Mouse (Mus musculus): Measurements from ENCODE around the gene Tmod3. TPM values are rescaled to one million over a fixed set of nuclear protein-coding genes. Genes with fewer than 3 reads are reported as not detected.

The Tmod3 gene
- polyA plus RNA-seq, 1 experiment from 2014 or later, result 66.2 TPM

DNA sequence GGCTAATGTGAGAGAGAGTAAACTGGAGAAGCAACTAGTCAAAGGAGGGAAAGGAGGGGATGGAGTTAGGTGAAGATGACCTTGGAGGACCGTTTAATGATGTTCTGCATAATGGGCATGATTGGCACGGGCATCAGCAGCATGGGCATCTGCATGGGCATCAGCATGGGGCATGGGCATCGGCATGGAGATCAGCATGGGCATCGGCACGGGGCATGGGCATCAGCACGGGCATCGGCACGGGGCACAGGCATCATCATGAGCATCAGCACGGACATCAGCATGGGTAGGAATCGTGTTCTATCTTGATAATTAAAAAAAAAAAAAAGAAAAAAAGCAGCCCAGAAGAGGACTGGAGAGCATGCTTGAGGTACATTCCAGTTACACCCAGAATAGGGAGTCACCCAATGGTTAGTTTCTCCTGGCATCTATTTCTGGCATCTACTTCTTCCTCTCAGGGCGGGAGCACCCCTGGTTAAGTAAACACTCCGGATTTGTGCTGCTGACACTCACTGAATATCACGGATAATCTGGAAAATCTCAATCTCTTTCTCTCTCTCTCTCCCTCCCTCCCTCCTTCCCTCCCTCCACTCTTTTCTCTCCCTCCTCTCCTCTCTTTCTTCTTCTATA, 1.7 kb upstream of the Tmod3 start:
- WGBS, result 87% methylated on average over 13 of the region's 13 CpGs
- H3K27ac ChIP-seq, result no peak overlapping the region
- H3K4me2 ChIP-seq (replicated peaks), result no peak overlapping the region
- no peak for ATAC-seq (ENCODE audit: low FRiP score)
- H3K27me3 ChIP-seq (ENCODE audit: control insufficient read depth, insufficient read depth, low read length), result no peaks in the 10 kb centered on the region
- no peaks in the 10 kb centered on the region for H3K36me3 ChIP-seq (replicated peaks; ENCODE audit: control insufficient read depth, insufficient read depth)
- DNase-seq (ENCODE audit: low spot score), result no peak
- H3K4me3 ChIP-seq (replicated peaks; ENCODE audit: low read length), result no peak overlapping the region
- no peaks in the 10 kb centered on the region for H3K9me3 ChIP-seq (ENCODE audit: control insufficient read depth, low read length)
- no peak overlapping the region for H3K9ac ChIP-seq
- H3K4me1 ChIP-seq (replicated peaks; ENCODE audit: control insufficient read depth, insufficient read depth, low read length), result peaks cover 24% of the 10 kb centered on the region

DNA sequence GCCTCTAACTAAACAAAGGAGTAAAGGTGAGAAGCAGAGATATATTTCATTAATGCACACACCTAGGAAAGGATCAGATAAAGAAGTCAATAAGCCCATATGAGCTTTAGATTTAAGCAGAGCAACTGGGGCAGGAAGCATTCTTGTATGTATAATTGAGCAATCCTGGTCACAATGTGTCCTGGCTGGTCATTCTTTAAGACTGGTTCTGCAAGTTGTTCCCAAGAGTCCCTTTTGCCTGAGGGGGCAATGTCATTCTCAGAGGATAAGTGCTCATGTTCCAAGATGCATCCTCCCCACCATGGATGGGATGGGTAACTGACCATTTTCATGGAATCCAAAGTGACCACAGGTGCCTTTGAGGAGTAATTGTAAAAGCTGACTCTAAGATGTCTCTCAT, 896 bp upstream of the Tmod3 start:
- Histone ChIP-seq H3K4me1 (replicated peaks; ENCODE audit: control insufficient read depth, insufficient read depth, low read length) (peaks cover 24% of the 10 kb centered on the region), H3K9ac (0 out of 2 replicates have a peak overlapping the region, but pooled peaks have one; percentile 82), H3K36me3 (replicated peaks; ENCODE audit: control insufficient read depth, insufficient read depth) (no peaks in the 10 kb centered on the region), H3K4me3 (replicated peaks; ENCODE audit: low read length) (no peak overlapping the region), H3K27me3 (ENCODE audit: control insufficient read depth, insufficient read depth, low read length) (no peaks in the 10 kb centered on the region), H3K4me2 (replicated peaks) (peak overlapping the region; percentile 84; the same call in 1 of the 2 replicates), H3K27ac (no peak overlapping the region), H3K9me3 (ENCODE audit: control insufficient read depth, low read length) (no peaks in the 10 kb centered on the region)
- ATAC-seq (ENCODE audit: low FRiP score) (no peak), DNase-seq (ENCODE audit: low spot score) (no peak)

DNA sequence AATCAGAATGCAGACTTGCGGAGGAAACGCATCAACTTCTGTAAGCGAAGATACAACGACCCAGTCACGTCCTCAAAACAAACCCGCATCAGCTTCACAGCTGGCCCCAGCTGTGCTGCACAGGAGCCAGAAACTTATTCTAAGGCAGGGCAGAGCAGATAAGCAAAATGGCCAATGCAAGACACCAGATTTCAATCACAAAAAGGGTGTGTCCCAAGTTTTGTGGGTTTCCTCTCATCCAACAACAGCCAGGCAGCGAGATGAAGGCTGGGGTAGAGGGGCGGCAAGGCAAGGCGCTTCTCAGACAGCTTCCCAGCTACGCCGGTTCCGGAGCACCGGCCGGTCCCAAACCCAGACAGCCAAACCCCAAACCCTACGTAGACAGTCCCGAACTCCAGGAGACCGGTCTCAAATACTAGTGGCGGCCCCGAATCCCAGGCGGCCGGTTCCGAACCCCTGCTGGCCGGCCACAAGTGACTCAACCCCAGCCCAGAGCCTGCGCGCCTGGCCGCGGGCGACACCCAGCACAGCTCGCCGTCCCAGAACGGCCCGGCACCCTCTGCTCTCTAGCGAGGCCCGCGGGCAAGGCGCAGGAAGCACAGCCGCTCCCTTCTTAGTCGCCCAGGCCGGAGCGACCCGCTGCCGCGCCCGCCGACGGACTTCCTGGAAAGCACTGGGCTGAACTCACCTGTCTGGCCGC, 495 bp downstream of the Tmod3 start:
- DNase-seq (ENCODE audit: low spot score), result no peak
- WGBS, result under 1% methylated on average over 46 of the region's 47 CpGs

DNA sequence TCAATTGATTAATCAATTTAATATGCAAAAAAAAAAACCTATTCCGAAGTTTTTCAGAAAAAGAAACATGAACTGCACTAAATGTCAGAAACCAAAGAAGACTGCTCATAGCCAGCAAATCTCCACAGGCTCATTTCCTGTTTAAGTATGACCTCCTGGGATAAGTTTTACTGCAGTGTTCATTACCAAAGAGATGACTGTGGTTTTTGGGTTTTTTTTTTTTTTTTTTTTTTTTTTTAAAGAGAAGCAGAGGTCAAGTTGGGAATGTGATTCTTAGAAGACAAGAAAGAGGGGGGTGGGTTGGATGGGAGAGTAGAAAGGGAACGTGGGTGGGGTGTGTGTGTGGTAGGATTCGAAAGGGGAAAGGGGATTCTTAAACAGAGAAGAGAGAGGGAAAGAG, 1.1 kb downstream of the Tmod3 start:
- DNase-seq (ENCODE audit: low spot score), result no peak
- Histone ChIP-seq H3K27me3 (ENCODE audit: control insufficient read depth, insufficient read depth, low read length) (no peaks in the 10 kb centered on the region), H3K9ac (peak overlapping the region; percentile 82), H3K36me3 (replicated peaks; ENCODE audit: control insufficient read depth, insufficient read depth) (no peaks in the 10 kb centered on the region), H3K9me3 (ENCODE audit: control insufficient read depth, low read length) (no peaks in the 10 kb centered on the region), H3K27ac (0 out of 2 replicates have a peak overlapping the region, but pooled peaks have one; percentile 77), H3K4me2 (replicated peaks) (peak overlapping the region; percentile 84), H3K4me3 (replicated peaks; ENCODE audit: low read length) (peak overlapping the region; percentile 89), H3K4me1 (replicated peaks; ENCODE audit: control insufficient read depth, insufficient read depth, low read length) (peaks cover 24% of the 10 kb centered on the region)
- ATAC-seq (ENCODE audit: low FRiP score), result no peak
- WGBS, result 27% methylated on average over 3 of the region's 3 CpGs

More for the DNA sequence above, 495 bp downstream of the Tmod3 start:
- peak overlapping the region; percentile 84 for H3K4me2 ChIP-seq (replicated peaks)
- peak; percentile 86 for ATAC-seq (ENCODE audit: low FRiP score)
- H3K27ac ChIP-seq, result peak overlapping the region; percentile 77
- H3K27me3 ChIP-seq (ENCODE audit: control insufficient read depth, insufficient read depth, low read length), result no peaks in the 10 kb centered on the region
- peak overlapping the region; percentile 82 for H3K9ac ChIP-seq
- H3K36me3 ChIP-seq (replicated peaks; ENCODE audit: control insufficient read depth, insufficient read depth), result no peaks in the 10 kb centered on the region
- peaks cover 24% of the 10 kb centered on the region for H3K4me1 ChIP-seq (replicated peaks; ENCODE audit: control insufficient read depth, insufficient read depth, low read length)
- H3K9me3 ChIP-seq (ENCODE audit: control insufficient read depth, low read length), result no peaks in the 10 kb centered on the region
- H3K4me3 ChIP-seq (replicated peaks; ENCODE audit: low read length), result peak overlapping the region; percentile 89

DNA sequence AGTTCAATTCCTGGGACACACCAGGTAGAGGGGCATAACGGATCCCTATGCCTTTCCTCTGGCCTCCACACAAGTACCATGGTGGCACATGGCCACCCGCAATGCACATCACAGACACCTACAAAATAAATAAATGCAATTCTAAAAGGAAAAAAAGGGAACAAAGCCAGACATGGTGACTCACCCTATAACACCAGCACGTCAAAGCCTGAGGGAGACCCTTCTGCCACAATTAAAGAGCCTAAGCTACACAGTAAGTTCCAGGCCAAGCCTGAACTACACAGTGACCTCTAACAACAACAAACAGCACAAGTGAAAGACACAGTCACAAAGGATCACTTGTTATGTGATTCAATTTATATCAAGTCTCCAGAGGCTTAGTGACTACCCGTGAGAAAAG, 5.7 kb downstream of the Tmod3 start:
- DNase-seq (ENCODE audit: low spot score) (no peak), ATAC-seq (ENCODE audit: low FRiP score) (no peak)
- H3K4me1 ChIP-seq (replicated peaks; ENCODE audit: control insufficient read depth, insufficient read depth, low read length), result peaks cover 15% of the 10 kb centered on the region
- H3K9ac ChIP-seq, result no peak overlapping the region
- no peaks in the 10 kb centered on the region for H3K36me3 ChIP-seq (replicated peaks; ENCODE audit: control insufficient read depth, insufficient read depth)
- H3K27ac ChIP-seq, result no peak overlapping the region
- peaks cover 8% of the 10 kb centered on the region; the same call in 1 of the 2 replicates for H3K9me3 ChIP-seq (ENCODE audit: control insufficient read depth, low read length)
- no peak overlapping the region for H3K4me3 ChIP-seq (replicated peaks; ENCODE audit: low read length)
- WGBS, result 67% methylated on average over 4 of the region's 4 CpGs
- H3K4me2 ChIP-seq (replicated peaks), result no peak overlapping the region
- H3K27me3 ChIP-seq (ENCODE audit: control insufficient read depth, insufficient read depth, low read length), result no peaks in the 10 kb centered on the region

DNA sequence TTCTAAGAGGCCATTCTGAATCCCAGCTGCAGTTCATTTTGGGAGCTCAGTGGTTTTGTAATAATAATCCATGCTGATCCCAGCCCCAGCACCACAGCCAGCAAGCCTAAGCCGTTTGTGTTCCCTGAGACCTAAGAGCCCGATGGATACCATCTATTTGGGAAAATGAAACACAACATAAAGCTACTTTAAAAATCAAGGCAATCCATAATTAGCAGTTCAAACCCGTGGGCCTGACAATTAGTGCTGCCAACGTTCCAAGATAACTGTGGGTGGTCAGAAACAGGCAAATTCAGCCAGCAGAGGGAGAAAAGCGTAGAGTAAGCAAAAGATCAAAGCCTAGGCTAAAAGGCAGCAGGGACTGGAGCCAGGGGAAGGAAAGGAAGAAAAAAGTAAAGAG, 8.1 kb downstream of the Tmod3 start:
- H3K36me3 ChIP-seq (replicated peaks; ENCODE audit: control insufficient read depth, insufficient read depth), result no peaks in the 10 kb centered on the region
- H3K4me2 ChIP-seq (replicated peaks), result no peak overlapping the region
- H3K27ac ChIP-seq, result no peak overlapping the region
- H3K4me1 ChIP-seq (replicated peaks; ENCODE audit: control insufficient read depth, insufficient read depth, low read length), result no peaks in the 10 kb centered on the region
- ATAC-seq (ENCODE audit: low FRiP score) (no peak), DNase-seq (ENCODE audit: low spot score) (no peak)
- H3K27me3 ChIP-seq (ENCODE audit: control insufficient read depth, insufficient read depth, low read length), result no peaks in the 10 kb centered on the region
- no peak overlapping the region for H3K9ac ChIP-seq
- WGBS, result 54% methylated on average over 5 of the region's 5 CpGs
- H3K4me3 ChIP-seq (replicated peaks; ENCODE audit: low read length), result no peak overlapping the region
- H3K9me3 ChIP-seq (ENCODE audit: control insufficient read depth, low read length), result peaks cover 8% of the 10 kb centered on the region; the same call in 1 of the 2 replicates

DNA sequence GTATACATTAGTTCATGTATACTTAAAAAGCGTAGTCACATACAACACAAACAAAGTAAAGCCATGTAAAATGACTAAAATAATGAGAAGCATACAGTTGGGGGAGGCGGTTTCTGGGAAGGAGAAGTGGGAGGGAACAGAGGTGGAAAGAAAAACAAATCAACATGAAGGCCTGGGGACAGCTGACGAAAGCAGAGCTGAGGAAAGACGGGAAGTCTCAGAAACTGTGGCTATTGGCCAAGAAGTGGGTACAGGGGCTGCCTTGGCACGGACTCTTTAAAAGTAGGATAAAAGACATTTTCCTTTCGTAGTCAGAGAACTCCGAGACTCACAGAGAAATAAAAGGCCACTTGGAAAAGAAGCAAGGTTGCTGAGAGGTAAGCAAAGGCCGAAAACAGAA, 10.4 kb downstream of the Tmod3 start:
- ATAC-seq (ENCODE audit: low FRiP score), result no peak

DNA sequence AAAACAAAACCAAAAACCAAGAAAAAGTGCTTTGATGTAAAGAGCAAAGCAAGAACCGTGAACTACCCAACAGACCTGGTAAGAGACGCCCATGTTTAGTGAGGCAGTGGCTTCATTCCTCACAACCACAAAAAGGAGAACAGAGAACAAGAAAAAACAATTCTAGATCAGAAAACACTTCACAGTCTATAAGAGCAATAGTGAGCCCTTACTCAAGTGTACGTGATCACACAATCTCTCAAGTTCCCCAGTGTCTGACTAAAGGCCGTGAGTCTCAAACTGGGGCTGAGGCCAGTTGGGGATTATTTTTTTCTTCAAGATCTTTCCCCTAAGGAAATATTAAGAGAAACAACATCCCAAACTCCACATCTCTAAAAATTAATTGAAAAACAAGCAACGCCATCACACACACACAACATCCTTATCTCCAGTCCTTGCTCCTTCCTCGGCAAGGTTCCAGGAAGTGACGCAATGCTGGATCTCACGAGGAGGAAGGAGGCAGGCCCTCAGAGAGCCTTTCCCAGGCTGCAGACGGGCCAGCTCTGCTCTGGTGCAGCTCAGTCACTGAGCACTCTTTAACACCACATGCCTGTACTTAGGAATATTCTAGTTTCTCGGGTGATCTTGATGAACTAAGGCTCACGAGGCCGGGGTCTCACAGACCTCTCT, 12.4 kb downstream of the Tmod3 start:
- H3K36me3 ChIP-seq (replicated peaks; ENCODE audit: control insufficient read depth, insufficient read depth), result no peaks in the 10 kb centered on the region
- 85% methylated on average over 12 of the region's 12 CpGs for WGBS
- ATAC-seq (ENCODE audit: low FRiP score), result no peak
- no peaks in the 10 kb centered on the region for H3K27me3 ChIP-seq (ENCODE audit: control insufficient read depth, insufficient read depth, low read length)
- DNase-seq (ENCODE audit: low spot score), result no peak
- no peak overlapping the region for H3K27ac ChIP-seq
- peaks cover 8% of the 10 kb centered on the region; the same call in 1 of the 2 replicates for H3K9me3 ChIP-seq (ENCODE audit: control insufficient read depth, low read length)
- peaks cover 1% of the 10 kb centered on the region; the same call in 1 of the 2 replicates for H3K4me1 ChIP-seq (replicated peaks; ENCODE audit: control insufficient read depth, insufficient read depth, low read length)
- no peak overlapping the region for H3K4me2 ChIP-seq (replicated peaks)
- H3K4me3 ChIP-seq (replicated peaks; ENCODE audit: low read length), result no peak overlapping the region
- no peak overlapping the region for H3K9ac ChIP-seq

More for the DNA sequence above, 10.4 kb downstream of the Tmod3 start:
- H3K9me3 ChIP-seq (ENCODE audit: control insufficient read depth, low read length), result peaks cover 8% of the 10 kb centered on the region; the same call in 1 of the 2 replicates
- H3K4me2 ChIP-seq (replicated peaks), result no peak overlapping the region
- WGBS, result 70% methylated on average over 8 of the region's 8 CpGs
- no peak for DNase-seq (ENCODE audit: low spot score)
- H3K4me1 ChIP-seq (replicated peaks; ENCODE audit: control insufficient read depth, insufficient read depth, low read length), result no peaks in the 10 kb centered on the region
- H3K27me3 ChIP-seq (ENCODE audit: control insufficient read depth, insufficient read depth, low read length), result no peaks in the 10 kb centered on the region
- H3K36me3 ChIP-seq (replicated peaks; ENCODE audit: control insufficient read depth, insufficient read depth), result no peaks in the 10 kb centered on the region
- no peak overlapping the region for H3K9ac ChIP-seq
- H3K27ac ChIP-seq, result no peak overlapping the region
- H3K4me3 ChIP-seq (replicated peaks; ENCODE audit: low read length), result no peak overlapping the region

DNA sequence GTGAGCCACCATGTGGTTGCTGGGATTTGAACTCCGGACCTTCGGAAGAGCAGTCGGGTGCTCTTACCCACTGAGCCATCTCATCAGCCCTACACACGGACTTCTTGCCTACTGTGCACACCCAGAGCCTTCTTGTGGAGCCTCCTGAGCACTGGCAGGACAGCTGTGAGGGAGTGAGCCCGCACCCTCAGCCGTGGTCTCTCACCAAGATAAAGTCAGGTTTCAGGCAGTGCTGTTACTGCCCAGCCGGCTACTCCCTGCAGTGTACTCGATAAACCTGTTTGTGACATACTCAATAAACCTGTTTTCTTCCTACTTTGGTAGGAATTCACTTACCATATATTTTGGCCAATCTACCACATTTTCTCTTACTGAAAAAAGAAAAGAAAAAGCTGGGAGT, 13.9 kb downstream of the Tmod3 start:
- H3K4me3 ChIP-seq (replicated peaks; ENCODE audit: low read length), result no peak overlapping the region
- no peak overlapping the region for H3K9ac ChIP-seq
- ATAC-seq (ENCODE audit: low FRiP score) (no peak), DNase-seq (ENCODE audit: low spot score) (no peak)
- WGBS, result 89% methylated on average over 8 of the region's 8 CpGs
- no peak overlapping the region for H3K4me2 ChIP-seq (replicated peaks)
- peaks cover 8% of the 10 kb centered on the region; the same call in 1 of the 2 replicates for H3K4me1 ChIP-seq (replicated peaks; ENCODE audit: control insufficient read depth, insufficient read depth, low read length)
- no peaks in the 10 kb centered on the region for H3K36me3 ChIP-seq (replicated peaks; ENCODE audit: control insufficient read depth, insufficient read depth)
- no peaks in the 10 kb centered on the region for H3K27me3 ChIP-seq (ENCODE audit: control insufficient read depth, insufficient read depth, low read length)
- peaks cover 4% of the 10 kb centered on the region; the same call in 1 of the 2 replicates for H3K9me3 ChIP-seq (ENCODE audit: control insufficient read depth, low read length)
- H3K27ac ChIP-seq, result no peak overlapping the region

Data from hindbrain, embryonic 14.5 days (tissue).